Mouse (Mus musculus) urinary bladder, postnatal 14 days (tissue): Measurements from ENCODE around the gene Slc35g2.

Source experiments
- DNase-seq: peaks from one replicate; pipeline ENCODE4 v3.0.0; 2021; ENCODE audit warnings: low spot score

The Slc35g2 gene

GRCm38 (mm10) chr9:100558991-100559390 is 11.9 kb downstream of the Slc35g2 start:
- DNase-seq: no peak

- no peak for DNase-seq
Observed at GRCm38 (mm10) chr9:100558023-100558573, 12.8 kb downstream of the Slc35g2 start.

- no peak for DNase-seq
Observed at GRCm38 (mm10) chr9:100555686-100556085, 15.2 kb downstream of the Slc35g2 start.

GRCm38 (mm10) chr9:100548313-100548712 is 22.6 kb downstream of the Slc35g2 start:
- no peak for DNase-seq

- DNase-seq: no peak
Observed at GRCm38 (mm10) chr9:100546594-100546910, 24.3 kb downstream of the Slc35g2 start.

GRCm38 (mm10) chr9:100545715-100546593 is 24.9 kb downstream of the Slc35g2 start, which contains the start of gene Nck1:
Nck1 (minus strand) TSS chr9:100546134.
- peak; percentile 99 for DNase-seq

- no peak for DNase-seq
Observed at GRCm38 (mm10) chr9:100544948-100545714, 25.8 kb downstream of the Slc35g2 start.

- DNase-seq: no peak
Observed at GRCm38 (mm10) chr9:100535618-100536262, 35.1 kb downstream of the Slc35g2 start.

- no peak for DNase-seq
Observed at GRCm38 (mm10) chr9:100534686-100535085, 36.2 kb downstream of the Slc35g2 start.

- no peak for DNase-seq
Observed at GRCm38 (mm10) chr9:100532847-100533505, 37.9 kb downstream of the Slc35g2 start.

GRCm38 (mm10) chr9:100531296-100531695 is 39.6 kb downstream of the Slc35g2 start:
- no peak for DNase-seq

GRCm38 (mm10) chr9:100525225-100525624 is 45.7 kb downstream of the Slc35g2 start:
- no peak for DNase-seq

GRCm38 (mm10) chr9:100522029-100522428 is 48.9 kb downstream of the Slc35g2 start:
- no peak for DNase-seq

- peak; percentile 56 for DNase-seq
Observed at GRCm38 (mm10) chr9:100520586-100520985, 50.3 kb downstream of the Slc35g2 start.

- no peak for DNase-seq
Observed at GRCm38 (mm10) chr9:100520012-100520411, 50.9 kb downstream of the Slc35g2 start.

GRCm38 (mm10) chr9:100507581-100507980 is 63.3 kb downstream of the Slc35g2 start:
- no peak for DNase-seq

- peak; percentile 76 for DNase-seq
Observed at GRCm38 (mm10) chr9:100506652-100507051, 64.2 kb downstream of the Slc35g2 start.

GRCm38 (mm10) chr9:100505498-100505897 is 65.4 kb downstream of the Slc35g2 start:
- no peak for DNase-seq
